Mouse (Mus musculus) stomach, embryonic 15.5 days (tissue): ENCODE results near the gene Xlr5a. TPM values are rescaled to one million over a fixed set of nuclear protein-coding genes. Genes with fewer than 3 reads are reported as not detected.
A peak's percentile ranks its signal among the peaks of the same experiment; 100 is the strongest.
"Not testable (repeated sequence)": the region's sequence is repeated elsewhere in the genome, so short reads cannot be mapped to it uniquely, and the experiment has no call there.

Experiments used
- ATAC-seq: fragments of 200-750 bp; cut with Nextera tagmentation; 2 replicates; pipeline ENCODE4 v1.8.0; 2017; ENCODE audit warnings: low read depth, moderate number of reproducible peaks, moderate TSS enrichment; ENCODE audit not compliant: insufficient read depth, low FRiP score
- H3K27ac ChIP-seq: fragments of 300-500 bp; sonication (generic); 2 replicates; pipeline ENCODE4 v1.5.1; 2015; ENCODE audit warnings: mild to moderate bottlenecking, inconsistent platforms
- H3K27me3 ChIP-seq: fragments of 300-500 bp; sonication (generic); replicated peaks from 2 replicates; pipeline ENCODE4 v1.6.1; 2015; ENCODE audit warnings: inconsistent platforms
- H3K36me3 ChIP-seq: fragments of 300-500 bp; sonication (generic); 2 replicates; pipeline ENCODE4 v1.6.1; 2015; ENCODE audit warnings: inconsistent platforms
- H3K4me1 ChIP-seq: fragments of 300-500 bp; sonication (generic); 2 replicates; pipeline ENCODE4 v1.6.1; 2015; ENCODE audit warnings: inconsistent platforms
- H3K4me2 ChIP-seq: fragments of 300-500 bp; sonication (generic); 2 replicates; pipeline ENCODE4 v1.6.1; 2015; ENCODE audit warnings: mild to moderate bottlenecking, inconsistent platforms
- H3K4me3 ChIP-seq: fragments of 300-500 bp; sonication (generic); replicated peaks from 2 replicates; pipeline ENCODE4 v1.5.1; 2015; ENCODE audit warnings: inconsistent platforms
- H3K9ac ChIP-seq: fragments of 300-500 bp; sonication (generic); 2 replicates; pipeline ENCODE4 v1.6.1; 2015; ENCODE audit warnings: inconsistent platforms
- H3K9me3 ChIP-seq: fragments of 300-500 bp; sonication (generic); 2 replicates; pipeline ENCODE4 v1.6.1; 2016; ENCODE audit warnings: inconsistent platforms
- WGBS: fragments of 180-500 bp; shearing (Covaris S2); methylation state at CpG from one replicate; pipeline ENCODE4 v1.1.7; 2015; 5-methylcytosine and 5-hydroxymethylcytosine counted together
- polyA plus RNA-seq: library from polyadenylated mRNA; unstranded; fragments of >200 nt; fragmentation: Nextera tagmentation; extraction: Ambion mirVana; gene quantifications from 2 replicates; pipeline ENCODE4 v1.2.1, GENCODE M21; 2015

The Xlr5a gene
- polyA plus RNA-seq, 1 experiment from 2014 or later, result not detected

DNA sequence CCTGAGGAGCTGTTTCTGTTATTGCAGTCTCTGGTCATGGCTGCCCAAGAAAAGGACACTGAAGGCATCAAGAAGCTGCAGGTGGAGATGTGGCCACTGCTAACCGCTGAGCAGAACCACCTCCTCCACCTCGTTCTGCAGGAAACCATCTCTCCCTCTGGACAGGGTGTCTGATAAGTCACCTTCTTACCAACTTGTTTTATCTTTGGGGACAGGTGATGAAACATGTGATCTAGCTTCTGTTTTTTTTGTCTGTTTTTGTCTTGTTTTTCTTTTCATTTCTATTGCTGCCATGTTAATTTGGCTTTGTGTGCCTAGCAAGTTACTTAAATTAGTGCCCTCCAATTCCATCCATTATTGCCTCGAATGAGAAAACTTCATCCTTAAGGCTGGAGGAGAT lies 63.5 kb downstream of the Xlr5a start:
- 27% methylated on average over 3 of the region's 3 CpGs for WGBS
- Histone ChIP-seq H3K27me3 (no peaks in the 10 kb centered on the region), H3K9ac (no peak overlapping the region), H3K4me3 (peak overlapping the region; percentile 60), H3K27ac (no peak overlapping the region), H3K36me3 (no peaks in the 10 kb centered on the region), H3K4me1 (no peaks in the 10 kb centered on the region), H3K4me2 (peak overlapping the region; percentile 77), H3K9me3 (no peaks in the 10 kb centered on the region)
- no peak for ATAC-seq

DNA sequence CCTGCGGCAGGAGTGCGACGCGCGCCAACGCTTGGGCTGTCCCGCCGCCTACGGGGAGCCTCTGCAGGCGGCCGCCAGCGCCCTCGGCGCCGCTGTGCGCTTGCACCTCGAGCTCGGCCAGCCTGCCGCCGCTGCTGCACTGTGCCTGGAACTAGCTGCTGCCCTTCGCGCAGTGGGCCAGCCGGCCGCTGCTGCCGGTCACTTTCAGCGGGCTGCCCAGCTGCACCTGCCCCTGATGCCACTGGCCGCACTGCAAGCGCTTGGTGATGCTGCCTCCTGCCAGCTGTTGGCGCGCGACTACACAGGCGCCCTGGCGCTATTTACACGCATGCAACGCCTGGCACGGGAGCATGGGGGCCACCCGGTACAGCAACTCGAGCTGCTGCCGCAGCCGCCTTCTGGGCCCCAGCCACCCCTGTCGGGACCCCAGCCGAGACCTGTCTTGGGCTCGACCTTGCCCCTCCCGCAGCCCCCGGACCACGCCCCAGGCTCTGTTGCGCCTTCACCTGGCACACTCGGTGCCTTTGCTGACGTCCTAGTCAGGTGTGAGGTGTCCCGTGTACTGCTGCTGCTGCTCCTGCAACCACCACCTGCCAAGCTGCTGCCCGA lies 64.1 kb downstream of the Xlr5a start:
- H3K9ac ChIP-seq, result peak overlapping the region; percentile 46
- H3K27ac ChIP-seq, result peak overlapping the region; percentile 84
- 25% methylated on average over 49 of the region's 51 CpGs for WGBS
- no peaks in the 10 kb centered on the region for H3K9me3 ChIP-seq
- peak; percentile 44; the same call in 1 of the 2 replicates for ATAC-seq
- peak overlapping the region; percentile 60 for H3K4me3 ChIP-seq
- H3K4me1 ChIP-seq, result no peaks in the 10 kb centered on the region
- H3K4me2 ChIP-seq, result peak overlapping the region; percentile 77
- no peaks in the 10 kb centered on the region for H3K36me3 ChIP-seq
- no peaks in the 10 kb centered on the region for H3K27me3 ChIP-seq

DNA sequence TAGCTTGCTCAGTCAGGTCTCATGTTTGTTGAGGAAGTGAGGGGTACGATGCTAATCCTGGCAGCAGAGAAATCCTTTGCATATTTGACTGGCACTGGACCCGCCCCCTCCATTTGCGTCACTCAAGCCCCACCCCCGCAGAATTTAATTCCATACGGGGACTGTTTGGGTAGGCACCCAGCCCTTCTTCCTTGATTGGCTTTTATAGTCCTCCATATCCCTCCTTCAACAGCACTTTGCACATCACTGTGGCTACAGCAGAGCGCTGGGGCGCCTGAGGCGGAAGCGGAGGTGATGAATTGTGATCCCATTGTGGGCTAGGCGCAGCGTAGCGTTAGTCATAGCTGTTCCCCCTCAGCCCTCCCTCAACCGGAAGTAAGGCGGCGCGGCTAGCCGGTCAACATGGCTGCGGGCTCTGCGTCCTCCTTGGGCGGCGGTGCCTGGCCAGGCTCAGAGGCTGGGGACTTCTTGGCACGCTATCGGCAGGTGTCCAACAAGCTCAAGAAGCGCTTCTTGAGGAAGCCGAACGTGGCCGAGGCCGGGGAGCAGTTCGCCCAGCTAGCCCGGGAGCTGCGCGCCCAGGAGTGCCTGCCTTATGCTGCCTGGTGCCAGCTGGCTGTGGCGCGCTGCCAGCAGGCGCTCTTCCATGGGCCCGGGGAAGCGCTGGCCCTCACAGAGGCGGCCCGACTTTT lies 64.7 kb downstream of the Xlr5a start, which contains the start of gene F8a:
Gene F8a (plus strand): TSS at position 378 of the 692 bp plus-strand sequence.
- peak within 1 kb of the TSS; percentile 60 for H3K4me3 ChIP-seq
- ATAC-seq, result peak; percentile 95
- peak within 1 kb of the TSS; percentile 84 for H3K27ac ChIP-seq
- peak within 1 kb of the TSS; percentile 46 for H3K9ac ChIP-seq
- H3K36me3 ChIP-seq, result no peaks in the 10 kb centered on the region
- 21% methylated on average over 34 of the region's 39 CpGs for WGBS
- no peaks in the 10 kb centered on the region for H3K27me3 ChIP-seq
- H3K4me1 ChIP-seq, result no peaks in the 10 kb centered on the region
- no peaks in the 10 kb centered on the region for H3K9me3 ChIP-seq
- H3K4me2 ChIP-seq, result peak within 1 kb of the TSS; percentile 77

DNA sequence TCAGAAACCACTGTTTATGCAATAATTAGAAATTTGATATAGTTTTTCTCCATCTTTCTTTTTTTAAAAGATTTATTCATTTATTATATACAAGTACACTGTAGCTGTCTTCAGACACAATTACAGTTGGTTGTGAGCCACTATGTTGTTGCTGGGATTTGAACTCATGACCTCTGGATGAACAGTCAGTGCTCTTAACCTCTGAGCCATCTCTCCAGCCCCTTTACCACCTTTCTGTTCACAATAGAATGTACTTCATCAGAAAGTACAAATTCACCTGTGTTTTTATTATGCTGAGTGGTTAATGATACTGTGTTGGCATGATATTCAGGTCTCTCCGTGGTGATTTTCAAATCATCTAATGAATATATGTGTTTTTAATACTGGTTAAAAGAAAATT lies 67.4 kb downstream of the Xlr5a start:
- no peaks in the 10 kb centered on the region for H3K36me3 ChIP-seq
- H3K4me3 ChIP-seq, result no peak overlapping the region
- H3K4me2 ChIP-seq, result no peak overlapping the region
- no peaks in the 10 kb centered on the region for H3K27me3 ChIP-seq
- no peak overlapping the region for H3K27ac ChIP-seq
- H3K9ac ChIP-seq, result no peak overlapping the region
- H3K9me3 ChIP-seq, result no peaks in the 10 kb centered on the region
- no peak for ATAC-seq
- H3K4me1 ChIP-seq, result no peaks in the 10 kb centered on the region
- WGBS, result 47% methylated on average over 1 of the region's 1 CpGs

DNA sequence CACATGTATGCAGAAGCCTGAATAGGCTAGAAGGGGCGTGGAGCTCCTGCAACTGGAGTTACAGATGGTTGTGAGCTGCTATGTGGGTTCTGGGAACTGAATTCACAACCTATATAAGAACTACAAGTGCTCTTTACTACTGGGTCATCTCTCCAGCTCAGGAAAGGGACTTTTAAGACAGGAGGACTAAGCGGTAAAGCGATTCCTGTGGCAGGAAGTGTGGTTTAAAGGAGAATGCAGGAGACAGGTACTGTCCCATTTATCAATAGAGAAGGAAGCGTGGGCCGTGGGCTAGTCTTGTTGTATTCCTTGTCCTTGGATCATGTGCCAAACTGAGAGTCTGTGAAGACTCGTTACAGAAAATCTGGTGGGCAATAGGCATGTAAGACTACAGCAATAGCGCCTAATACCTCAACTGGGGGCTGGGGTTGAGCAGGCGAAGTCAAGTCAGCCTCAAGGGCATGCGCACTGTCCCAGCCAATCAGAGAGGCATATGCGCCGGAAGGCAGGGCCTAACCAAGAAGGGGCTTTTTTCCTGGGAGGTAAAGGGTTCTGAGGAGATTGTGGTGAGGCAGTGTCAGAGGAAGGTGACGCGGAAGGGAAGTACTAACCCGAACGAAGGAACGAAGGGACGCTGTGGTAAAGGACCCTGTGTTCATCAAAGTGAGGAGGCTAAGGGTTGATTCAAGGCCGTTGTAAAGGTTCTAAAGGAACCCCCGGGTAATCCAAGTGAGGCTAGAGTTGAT lies 78.8 kb downstream of the Xlr5a start, which contains the start of gene Xlr4b:
Gene Xlr4b (plus strand): TSS at position 515 of the 746 bp plus-strand sequence.
- not testable (repeated sequence) for H3K4me3 ChIP-seq, H3K4me1 ChIP-seq, H3K27me3 ChIP-seq, H3K9me3 ChIP-seq, H3K36me3 ChIP-seq, H3K4me2 ChIP-seq, ATAC-seq, H3K9ac ChIP-seq, H3K27ac ChIP-seq
- 76% methylated on average over 18 of the region's 19 CpGs for whole genome bisulfite sequencing

DNA sequence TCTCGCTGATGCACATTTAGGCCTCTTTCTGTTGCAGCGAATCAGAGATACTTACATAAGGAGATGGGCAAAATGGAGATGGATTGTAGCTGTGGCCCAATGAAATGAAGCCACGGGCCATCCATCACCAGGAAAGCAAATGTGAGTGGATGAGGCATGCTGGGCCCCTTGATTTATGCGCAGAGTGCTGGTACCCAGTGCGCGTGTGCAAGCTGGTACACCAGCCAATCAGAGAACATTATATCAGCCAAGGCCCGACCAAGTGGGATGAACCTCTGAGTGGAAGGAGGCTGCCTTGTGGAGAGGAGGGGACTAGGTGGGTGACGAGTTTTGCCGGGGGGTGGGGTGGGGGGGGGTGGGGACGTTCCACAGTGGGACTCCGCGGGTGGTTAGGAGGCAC lies 100.8 kb downstream of the Xlr5a start, which contains the start of gene Xlr3b:
Gene Xlr3b (plus strand): TSS at position 274 of the 400 bp plus-strand sequence.
- H3K4me2 ChIP-seq, H3K4me1 ChIP-seq, H3K9me3 ChIP-seq, ATAC-seq, H3K36me3 ChIP-seq, H3K27me3 ChIP-seq, H3K27ac ChIP-seq, H3K9ac ChIP-seq, H3K4me3 ChIP-seq: not testable (repeated sequence)
- WGBS, result 76% methylated on average over 12 of the region's 12 CpGs

DNA sequence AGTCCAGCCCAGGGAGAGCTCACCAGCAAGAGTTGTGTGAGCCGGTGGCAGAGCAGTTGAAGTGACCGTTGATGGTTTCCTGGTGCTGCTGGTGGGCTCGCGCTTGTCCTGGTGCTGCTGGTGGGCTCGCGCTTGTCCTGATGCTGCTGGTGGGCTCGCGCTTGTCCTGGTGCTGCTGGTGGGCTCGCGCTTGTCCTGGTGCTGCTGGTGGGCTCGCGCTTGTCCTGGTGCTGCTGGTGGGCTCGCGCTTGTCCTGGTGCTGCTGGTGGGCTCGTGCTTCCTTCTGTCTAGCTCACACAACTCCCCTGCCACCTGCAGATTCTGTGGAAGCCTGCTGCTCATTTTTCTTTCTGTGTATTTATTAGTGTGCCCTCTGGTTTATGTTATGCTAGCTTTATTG lies 115.9 kb downstream of the Xlr5a start, which contains the start of gene Spin2d:
Gene Spin2d (minus strand): TSS at position 101 of the 400 bp plus-strand sequence.
- H3K27ac ChIP-seq, ATAC-seq: not testable (repeated sequence)
- WGBS, result 78% methylated on average over 6 of the region's 15 CpGs

DNA sequence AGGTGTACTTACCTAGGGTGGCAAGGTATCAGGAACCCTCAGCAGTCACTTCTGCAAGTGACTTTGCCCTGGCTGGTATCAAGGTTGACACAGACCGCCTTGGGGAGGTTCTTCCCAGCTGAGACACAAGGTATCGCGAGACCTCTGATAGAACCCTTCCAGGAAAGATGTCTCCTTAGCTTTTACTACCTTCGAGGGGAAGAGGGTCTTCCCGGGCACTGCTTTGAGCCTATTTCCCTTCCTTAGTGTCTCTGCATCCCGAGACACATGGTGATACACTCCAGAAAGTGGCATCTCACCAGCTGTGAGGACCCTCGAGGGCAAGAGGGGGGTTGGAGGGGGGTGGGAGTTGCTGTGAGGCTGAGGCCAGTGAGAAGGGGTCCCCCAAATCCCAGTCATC lies 143.4 kb downstream of the Xlr5a start, which contains the start of gene DXBay18:
Gene DXBay18 (minus strand): TSS at position 101 of the 400 bp plus-strand sequence.
- not testable (repeated sequence) for H3K4me3 ChIP-seq, H3K4me2 ChIP-seq, H3K9me3 ChIP-seq, H3K9ac ChIP-seq, H3K36me3 ChIP-seq, H3K27me3 ChIP-seq, H3K27ac ChIP-seq, H3K4me1 ChIP-seq, ATAC-seq
- WGBS, result no CpG with 5 or more reads among the region's 7 CpGs

More for the DNA sequence above, 115.9 kb downstream of the Xlr5a start, which contains the start of gene Spin2d:
- not testable (repeated sequence) for H3K4me3 ChIP-seq, H3K27me3 ChIP-seq, H3K4me2 ChIP-seq, H3K9ac ChIP-seq, H3K4me1 ChIP-seq, H3K9me3 ChIP-seq, H3K36me3 ChIP-seq

DNA sequence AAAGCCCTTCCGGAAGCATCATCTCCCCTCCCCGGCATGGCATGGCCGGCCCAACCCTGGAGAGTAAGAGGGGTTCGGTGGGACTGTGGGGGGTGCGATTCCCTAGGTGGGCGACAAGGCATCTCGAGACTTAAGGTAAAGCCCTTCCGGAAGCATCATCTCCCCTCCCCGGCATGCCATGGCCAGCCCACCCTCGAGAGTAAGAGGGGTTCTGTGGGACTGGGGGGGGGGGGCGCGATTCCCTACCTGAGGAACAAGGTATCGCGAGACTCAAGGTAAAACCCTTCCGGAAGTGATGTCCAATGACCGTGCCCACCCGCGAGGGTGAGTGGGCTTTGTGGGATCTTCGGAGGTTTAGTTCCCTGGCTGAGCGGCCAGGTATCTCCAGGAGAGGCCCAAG lies 144.3 kb downstream of the Xlr5a start, which contains the start of gene Xlr5b:
Gene Xlr5b (plus strand): TSS at position 301 of the 400 bp plus-strand sequence.
- WGBS, result no CpG with 5 or more reads among the region's 20 CpGs
- H3K36me3 ChIP-seq, H3K27ac ChIP-seq, H3K4me3 ChIP-seq, H3K27me3 ChIP-seq, H3K4me1 ChIP-seq, H3K9ac ChIP-seq, ATAC-seq, H3K4me2 ChIP-seq, H3K9me3 ChIP-seq: not testable (repeated sequence)

DNA sequence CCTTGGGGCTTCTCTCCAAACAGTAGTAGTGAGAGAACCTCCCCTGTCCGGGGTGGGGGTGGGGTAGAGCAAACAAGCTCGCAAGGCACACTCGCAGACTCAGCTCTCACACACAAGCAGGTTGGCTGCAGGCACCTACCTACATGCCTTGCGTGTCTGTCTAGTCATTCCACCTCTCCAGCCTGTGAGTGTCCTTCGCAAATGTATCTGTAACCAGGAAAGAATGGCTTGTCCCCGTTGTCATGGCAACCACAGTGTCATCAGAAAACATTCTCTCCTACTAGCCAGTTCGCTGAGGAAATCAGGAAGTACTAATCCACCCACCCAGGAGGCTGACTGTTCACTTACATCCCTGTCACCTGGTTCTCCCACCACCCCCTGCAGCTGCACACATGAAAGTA lies 149.6 kb downstream of the Xlr5a start:
- H3K27ac ChIP-seq, H3K36me3 ChIP-seq, H3K27me3 ChIP-seq, H3K4me2 ChIP-seq, H3K9me3 ChIP-seq, H3K4me3 ChIP-seq, H3K9ac ChIP-seq, ATAC-seq, H3K4me1 ChIP-seq: not testable (repeated sequence)
- WGBS, result no CpG with 5 or more reads among the region's 7 CpGs

DNA sequence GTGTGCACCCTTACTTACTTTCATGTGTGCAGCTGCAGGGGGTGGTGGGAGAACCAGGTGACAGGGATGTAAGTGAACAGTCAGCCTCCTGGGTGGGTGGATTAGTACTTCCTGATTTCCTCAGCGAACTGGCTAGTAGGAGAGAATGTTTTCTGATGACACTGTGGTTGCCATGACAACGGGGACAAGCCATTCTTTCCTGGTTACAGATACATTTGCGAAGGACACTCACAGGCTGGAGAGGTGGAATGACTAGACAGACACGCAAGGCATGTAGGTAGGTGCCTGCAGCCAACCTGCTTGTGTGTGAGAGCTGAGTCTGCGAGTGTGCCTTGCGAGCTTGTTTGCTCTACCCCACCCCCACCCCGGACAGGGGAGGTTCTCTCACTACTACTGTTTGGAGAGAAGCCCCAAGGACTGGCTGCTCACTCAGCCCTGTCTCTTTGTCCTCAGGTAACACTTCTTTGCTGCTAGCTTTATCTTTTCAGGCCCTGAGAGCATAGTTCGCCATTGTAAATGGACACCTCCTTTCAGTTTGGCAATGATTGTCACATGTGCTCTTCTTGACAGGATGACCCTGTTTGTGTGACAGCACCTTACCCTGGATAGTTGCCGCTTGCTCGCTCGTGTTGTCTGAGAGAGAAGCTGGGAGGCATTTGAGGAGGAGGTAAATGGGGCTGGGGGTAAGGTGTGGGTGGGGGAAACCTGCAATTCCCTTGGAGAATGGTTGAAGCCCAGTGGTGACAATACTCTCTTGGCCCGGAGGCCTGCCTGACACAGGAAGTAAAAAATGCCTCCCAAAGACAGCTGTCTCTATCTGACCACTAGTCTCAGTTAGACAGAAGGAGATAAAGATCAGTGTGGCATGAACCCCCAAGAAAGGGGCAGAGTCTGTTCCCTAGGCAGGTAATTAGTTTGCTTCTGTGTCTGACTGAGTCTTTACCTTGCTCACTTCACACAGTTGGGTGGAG lies 169.6 kb downstream of the Xlr5a start:
- not testable (repeated sequence) for H3K27me3 ChIP-seq, H3K4me3 ChIP-seq, H3K9me3 ChIP-seq, H3K9ac ChIP-seq, H3K27ac ChIP-seq, H3K4me2 ChIP-seq, H3K4me1 ChIP-seq, ATAC-seq, H3K36me3 ChIP-seq
- no CpG with 5 or more reads among the region's 12 CpGs for WGBS
